In the genomic region with DNA sequence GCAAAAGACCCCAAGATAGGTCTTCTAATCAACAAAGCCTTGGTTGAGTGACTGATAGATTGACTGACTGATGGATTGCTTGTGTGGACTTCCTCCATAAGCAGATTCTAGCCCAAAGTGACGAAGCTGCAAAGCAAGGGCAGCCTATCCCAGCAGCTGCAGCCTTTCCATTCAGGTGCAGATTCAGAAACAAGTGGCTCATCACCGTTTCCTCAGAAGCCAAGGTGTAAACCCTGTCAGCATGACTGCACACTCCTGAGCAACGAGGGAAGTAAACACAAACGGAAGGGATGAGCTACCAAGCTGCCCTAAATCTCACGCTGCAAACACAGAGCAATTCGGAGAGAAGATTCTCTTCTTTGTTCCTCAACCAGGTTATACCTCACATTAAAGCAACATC, we compare ENCODE assay signal across 18 mouse cellular contexts.
"Had no signal": no experiment of that assay in that cellular context is flagged by ENCODE, and none has a peak within 500 bp of the region (broad histone marks: within the 10 kb centered on the region; RNA-seq: fewer than 3 reads in every experiment).

No protein-coding gene starts in this region.

- H3K9ac ChIP-seq: limb, embryonic 13.5 days; liver, embryonic 12.5 days; liver, embryonic 15.5 days; midbrain, embryonic 13.5 days had no signal

- ATAC-seq: intestine, postnatal 0 days; liver, embryonic 12.5 days; midbrain, embryonic 13.5 days; midbrain, embryonic 16.5 days had no signal

- H3K27ac ChIP-seq: kidney, postnatal 0 days; layer of hippocampus, adult 2 months; limb, embryonic 13.5 days; liver, embryonic 12.5 days; liver, embryonic 15.5 days; macrophage; midbrain, embryonic 13.5 days; stomach, postnatal 0 days had no signal

- H3K4me3 ChIP-seq: layer of hippocampus, adult 2 months; limb, embryonic 13.5 days; liver, embryonic 12.5 days; liver, embryonic 15.5 days; midbrain, embryonic 13.5 days had no signal

- H3K36me3 ChIP-seq: liver, embryonic 12.5 days; liver, embryonic 15.5 days; midbrain, embryonic 13.5 days had no signal

- H3K27me3 ChIP-seq: limb, embryonic 13.5 days; liver, embryonic 12.5 days; liver, embryonic 15.5 days; midbrain, embryonic 13.5 days had no signal

- H3K9me3 ChIP-seq: limb, embryonic 13.5 days; liver, embryonic 12.5 days; liver, embryonic 15.5 days; midbrain, embryonic 13.5 days had no signal

- DNase-seq: kidney, adult 2 months; kidney, postnatal 25 days; left cerebral cortex, postnatal 4 days; liver; lung, adult 18-20 months; right cerebral cortex, postnatal 4 days; thymus, adult 18-20 months; thymus, postnatal 4 days had no signal

- H3K4me2 ChIP-seq: limb, embryonic 13.5 days; liver, embryonic 12.5 days; liver, embryonic 15.5 days; midbrain, embryonic 13.5 days had no signal

- H3K4me1 ChIP-seq: limb, embryonic 13.5 days; liver, embryonic 12.5 days; liver, embryonic 15.5 days; midbrain, embryonic 13.5 days had no signal
